Mouse (Mus musculus) heart, embryonic 13.5 days (tissue): ENCODE data around the gene Rhobtb1. TPM values are rescaled to one million over a fixed set of nuclear protein-coding genes. Genes with fewer than 3 reads are reported as not detected.

Experiments used
- ATAC-seq: fragments of 200-750 bp; cut with Nextera tagmentation; 2 replicates; pipeline ENCODE4 v1.8.0; 2017; ENCODE audit warnings: moderate TSS enrichment; ENCODE audit not compliant: insufficient number of reproducible peaks, low FRiP score, low TSS enrichment; ENCODE audit errors: extremely low read depth
- H3K27ac ChIP-seq: fragments of 300-500 bp; sonication (generic); replicated peaks from 2 replicates; pipeline ENCODE4 v1.5.1; 2015; ENCODE audit warnings: moderate library complexity, mild to moderate bottlenecking, inconsistent platforms
- H3K27me3 ChIP-seq: fragments of 300-500 bp; sonication (generic); replicated peaks from 2 replicates; pipeline ENCODE4 v1.6.1; 2015; ENCODE audit warnings: mild to moderate bottlenecking, inconsistent platforms
- H3K36me3 ChIP-seq: fragments of 300-500 bp; sonication (generic); 2 replicates; pipeline ENCODE4 v1.6.1; 2015; ENCODE audit warnings: mild to moderate bottlenecking, inconsistent platforms
- H3K4me1 ChIP-seq: fragments of 300-500 bp; sonication (generic); 2 replicates; pipeline ENCODE4 v1.6.1; 2015; ENCODE audit warnings: inconsistent platforms
- H3K4me2 ChIP-seq: fragments of 300-500 bp; sonication (generic); 2 replicates; pipeline ENCODE4 v1.6.1; 2015; ENCODE audit warnings: inconsistent platforms, mild to moderate bottlenecking, moderate library complexity
- H3K4me3 ChIP-seq: fragments of 300-500 bp; sonication (generic); 2 replicates; pipeline ENCODE4 v1.5.1; 2015; ENCODE audit warnings: moderate library complexity, mild to moderate bottlenecking, inconsistent platforms
- H3K9ac ChIP-seq: fragments of 300-500 bp; sonication (generic); 2 replicates; pipeline ENCODE4 v1.6.1; 2015; ENCODE audit warnings: inconsistent platforms, mild to moderate bottlenecking, moderate library complexity
- H3K9me3 ChIP-seq: fragments of 300-500 bp; sonication (generic); 2 replicates; pipeline ENCODE4 v1.6.1; 2016; ENCODE audit warnings: inconsistent platforms
- WGBS: fragments of 180-500 bp; shearing (Covaris S2); methylation state at CpG from one replicate; pipeline ENCODE4 v1.1.7; 2015; ENCODE audit warnings: mixed read lengths; 5-methylcytosine and 5-hydroxymethylcytosine counted together
- polyA plus RNA-seq: library from polyadenylated mRNA; unstranded; fragments of >200 nt; fragmentation: Nextera tagmentation; extraction: Ambion mirVana; gene quantifications from 2 replicates; pipeline ENCODE4 v1.2.1, GENCODE M21; 2015

Gene Rhobtb1
- polyA plus RNA-seq, 1 experiment from 2014 or later = 29.2 TPM

DNA sequence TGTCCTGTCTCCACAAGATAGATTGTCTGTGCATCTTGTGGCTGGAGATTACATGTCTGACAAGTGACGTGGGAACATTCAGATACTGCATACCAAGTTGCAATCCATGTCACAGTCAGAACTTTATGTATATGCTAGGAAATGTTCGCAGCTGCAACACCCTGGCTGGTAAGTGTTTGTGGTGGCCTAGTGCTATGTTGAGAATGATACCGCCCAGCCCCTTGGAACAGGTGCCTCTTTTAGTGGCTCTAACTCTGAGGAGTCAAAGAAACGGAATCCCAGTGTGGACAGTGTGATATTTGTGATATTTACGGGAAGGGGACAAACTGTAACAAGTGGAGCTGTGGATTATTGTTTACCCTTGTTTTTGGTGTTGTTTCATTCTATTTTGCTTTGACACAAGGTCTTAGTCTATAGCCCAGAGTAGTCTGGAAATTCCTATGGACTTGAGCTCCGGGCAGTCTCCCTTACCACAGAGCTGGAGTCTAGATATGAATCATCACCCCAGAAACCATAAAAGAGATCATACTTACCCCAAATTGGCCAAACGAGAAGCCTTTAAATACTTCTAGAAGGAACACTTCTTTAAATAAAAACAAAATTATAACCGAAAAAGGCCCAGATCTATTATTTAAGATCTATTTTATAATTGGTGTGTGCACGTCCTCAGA is 36.7 kb downstream of the Rhobtb1 start:
- Histone ChIP-seq H3K4me1 (peaks cover 8% of the 10 kb centered on the region), H3K36me3 (no peaks in the 10 kb centered on the region), H3K4me2 (no peak overlapping the region), H3K9me3 (no peaks in the 10 kb centered on the region), H3K4me3 (no peak overlapping the region), H3K9ac (no peak overlapping the region), H3K27ac (no peak overlapping the region), H3K27me3 (no peaks in the 10 kb centered on the region)
- 70% methylated on average over 9 of the region's 9 CpGs for WGBS
- no peak for ATAC-seq

DNA sequence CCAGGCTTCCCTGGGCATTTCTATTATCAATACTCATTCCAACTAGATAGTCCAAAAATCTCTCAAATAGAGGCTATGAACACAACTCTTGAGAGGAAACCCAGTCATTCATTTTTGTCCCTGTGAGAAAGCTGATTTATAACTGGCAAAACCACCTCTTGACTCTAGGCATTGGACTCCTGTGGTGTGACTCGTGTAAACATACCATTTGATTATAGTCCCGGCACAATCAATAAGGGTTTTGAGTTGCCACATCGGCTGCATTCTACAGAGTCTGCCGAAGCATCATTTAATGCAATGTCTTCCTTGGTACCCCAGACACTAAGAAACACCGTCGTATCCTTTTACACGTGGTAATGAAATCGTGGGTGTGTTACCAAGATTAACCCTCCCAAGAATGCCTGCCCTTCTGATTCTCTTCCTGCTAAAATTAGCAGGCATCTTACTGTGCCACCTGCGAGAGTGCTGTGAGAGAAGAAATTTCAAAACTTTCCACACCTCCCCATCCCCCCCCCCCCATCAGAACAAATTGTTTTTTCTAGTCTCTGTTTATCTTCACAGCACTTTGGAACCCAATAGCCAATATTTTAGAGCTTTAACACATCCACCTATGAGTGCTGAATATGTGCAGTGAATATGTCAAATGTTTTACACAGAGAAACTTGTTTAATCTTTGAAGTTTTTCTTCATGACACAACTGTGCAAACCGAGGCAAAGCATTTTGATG is 39.4 kb downstream of the Rhobtb1 start:
- Histone ChIP-seq H3K4me3 (no peak overlapping the region), H3K9me3 (no peaks in the 10 kb centered on the region), H3K4me1 (peaks cover 8% of the 10 kb centered on the region), H3K4me2 (no peak overlapping the region), H3K27ac (no peak overlapping the region), H3K36me3 (no peaks in the 10 kb centered on the region), H3K27me3 (no peaks in the 10 kb centered on the region), H3K9ac (no peak overlapping the region)
- WGBS = 57% methylated on average over 10 of the region's 10 CpGs
- no peak for ATAC-seq

DNA sequence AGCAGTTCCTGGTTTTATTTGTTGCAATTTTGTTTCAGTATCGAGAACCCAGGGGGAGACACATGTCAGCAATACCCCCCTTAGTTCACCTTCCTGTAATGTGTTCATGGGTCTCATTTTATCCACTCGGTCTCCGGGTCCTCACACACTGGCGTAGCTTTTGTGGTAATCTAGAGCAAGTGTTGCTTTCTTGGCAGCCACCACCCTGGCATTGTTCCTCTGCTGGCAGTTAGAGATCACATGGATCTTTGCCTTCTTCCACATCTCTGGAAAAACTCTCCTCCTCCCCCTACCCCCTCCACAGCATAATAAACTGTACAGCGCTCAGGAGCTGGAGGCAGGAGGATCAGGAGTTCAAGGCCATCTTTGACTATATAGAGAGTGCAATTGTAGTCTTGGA is 41.0 kb downstream of the Rhobtb1 start:
- Histone ChIP-seq H3K4me3 (no peak overlapping the region), H3K27me3 (no peaks in the 10 kb centered on the region), H3K27ac (no peak overlapping the region), H3K4me1 (peaks cover 5% of the 10 kb centered on the region; the same call in 1 of the 2 replicates), H3K9me3 (no peaks in the 10 kb centered on the region), H3K9ac (no peak overlapping the region), H3K36me3 (no peaks in the 10 kb centered on the region), H3K4me2 (no peak overlapping the region)
- 82% methylated on average over 5 of the region's 5 CpGs for WGBS
- ATAC-seq = no peak

DNA sequence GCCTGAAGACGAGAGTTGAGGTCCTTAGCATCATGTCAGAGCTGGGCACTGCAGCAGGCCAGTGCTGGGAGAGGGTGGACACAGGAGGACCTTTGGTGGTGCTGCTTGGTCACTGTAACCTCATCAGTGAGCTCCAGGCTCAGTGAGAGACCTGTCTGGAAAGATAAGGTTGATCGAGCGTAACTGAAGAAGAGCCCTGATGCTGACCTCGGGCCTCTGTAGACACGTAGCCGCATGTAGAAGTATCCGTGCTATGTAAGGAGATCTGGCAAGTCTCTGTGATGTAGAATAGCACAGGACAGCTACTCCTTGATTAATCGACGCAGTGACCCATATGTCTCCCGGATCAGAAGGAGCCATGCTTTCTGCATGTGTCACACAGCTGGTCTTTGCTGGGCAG is 42.5 kb downstream of the Rhobtb1 start:
- no peaks in the 10 kb centered on the region for H3K36me3 ChIP-seq
- H3K4me3 ChIP-seq = no peak overlapping the region
- no peak overlapping the region for H3K4me2 ChIP-seq
- no peaks in the 10 kb centered on the region for H3K27me3 ChIP-seq
- ATAC-seq = no peak
- peaks cover 5% of the 10 kb centered on the region; the same call in 1 of the 2 replicates for H3K4me1 ChIP-seq
- no peak overlapping the region for H3K9ac ChIP-seq
- H3K9me3 ChIP-seq = no peaks in the 10 kb centered on the region
- H3K27ac ChIP-seq = no peak overlapping the region
- 85% methylated on average over 10 of the region's 10 CpGs for WGBS

DNA sequence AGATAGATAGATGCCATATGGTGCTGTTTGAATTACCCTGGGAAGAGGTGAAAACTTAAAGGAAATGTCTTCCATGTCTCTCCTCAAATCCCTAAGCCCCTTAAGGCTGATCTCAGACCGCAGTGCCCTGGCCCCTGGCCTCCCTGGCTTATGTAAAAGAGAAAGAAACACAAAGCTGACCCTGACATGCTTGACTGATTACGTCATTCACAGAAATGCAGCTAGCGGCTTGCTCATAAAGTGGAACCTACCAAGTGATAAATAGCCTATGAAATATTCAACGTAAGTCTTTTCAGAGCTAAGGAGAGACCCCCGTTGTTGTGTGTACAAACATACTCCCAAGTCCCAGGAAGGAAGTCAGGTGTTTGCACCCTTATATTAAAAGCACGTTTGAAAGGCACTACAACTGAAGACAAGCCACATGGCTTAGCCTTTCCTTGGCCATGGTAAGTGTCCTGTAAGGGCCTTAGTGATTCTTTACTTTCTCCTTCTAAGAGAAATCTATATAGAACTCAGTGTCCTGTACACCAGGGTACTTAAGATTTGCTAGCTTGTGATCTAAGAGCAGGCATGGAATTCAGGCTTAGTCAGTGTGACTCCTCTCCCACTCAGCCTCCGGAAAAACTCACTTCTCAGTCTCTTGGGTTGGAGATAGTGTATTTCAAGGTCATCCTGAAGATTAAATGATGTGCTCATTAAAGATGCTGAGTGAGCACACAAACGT is 53.6 kb downstream of the Rhobtb1 start:
- Histone ChIP-seq H3K4me3 (no peak overlapping the region), H3K27me3 (no peaks in the 10 kb centered on the region), H3K4me1 (peaks cover 8% of the 10 kb centered on the region), H3K27ac (peak overlapping the region; percentile 56), H3K9me3 (peaks cover 4% of the 10 kb centered on the region; the same call in 1 of the 2 replicates), H3K4me2 (0 out of 2 replicates have a peak overlapping the region, but pooled peaks have one; percentile 20), H3K36me3 (peaks cover 10% of the 10 kb centered on the region), H3K9ac (no peak overlapping the region)
- WGBS = 34% methylated on average over 8 of the region's 8 CpGs
- ATAC-seq = no peak

DNA sequence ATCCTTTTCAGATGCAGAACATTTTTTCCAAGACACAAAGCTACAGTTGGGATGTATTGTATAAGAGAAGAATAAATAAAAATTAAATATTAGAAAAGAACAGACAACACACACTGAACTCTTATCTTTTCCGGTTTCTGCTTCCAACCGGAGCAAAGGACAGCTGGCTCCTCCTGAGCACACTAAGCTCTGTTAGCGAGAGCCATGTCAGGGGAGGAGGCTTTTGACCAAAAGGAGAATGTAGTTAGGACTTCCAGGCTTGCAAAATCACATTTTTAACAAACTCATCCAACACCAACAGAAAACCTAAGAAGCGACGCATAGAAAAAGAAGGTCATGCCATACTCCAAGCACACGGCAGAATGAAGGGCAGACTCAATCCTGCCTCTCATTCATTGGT is 54.8 kb downstream of the Rhobtb1 start:
- peaks cover 8% of the 10 kb centered on the region for H3K4me1 ChIP-seq
- H3K27me3 ChIP-seq = no peaks in the 10 kb centered on the region
- H3K9ac ChIP-seq = no peak overlapping the region
- H3K4me3 ChIP-seq = no peak overlapping the region
- H3K4me2 ChIP-seq = no peak overlapping the region
- no peak overlapping the region for H3K27ac ChIP-seq
- 76% methylated on average over 6 of the region's 6 CpGs for WGBS
- peaks cover 4% of the 10 kb centered on the region; the same call in 1 of the 2 replicates for H3K9me3 ChIP-seq
- peaks cover 17% of the 10 kb centered on the region for H3K36me3 ChIP-seq
- no peak for ATAC-seq

DNA sequence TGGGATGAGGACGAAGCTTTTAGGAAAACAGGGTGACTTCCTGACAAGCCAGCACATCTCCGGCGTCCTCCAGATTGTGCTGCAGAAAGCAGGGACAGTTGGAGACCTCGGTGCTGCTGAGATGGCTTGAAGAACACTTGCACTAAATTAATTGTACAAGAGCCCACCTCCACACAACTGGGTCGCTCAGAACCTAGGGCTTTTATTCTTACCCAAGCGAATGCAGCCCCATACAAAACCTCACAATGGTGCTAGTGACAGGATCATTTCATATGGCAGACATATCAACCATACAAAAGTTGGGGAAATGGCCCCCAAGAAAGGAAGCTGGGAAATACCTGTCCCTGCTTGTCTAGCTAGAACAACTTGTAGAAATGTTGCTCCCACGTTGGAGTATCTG is 56.2 kb downstream of the Rhobtb1 start:
- 76% methylated on average over 7 of the region's 7 CpGs for WGBS
- H3K4me2 ChIP-seq = no peak overlapping the region
- no peak overlapping the region for H3K9ac ChIP-seq
- peaks cover 4% of the 10 kb centered on the region; the same call in 1 of the 2 replicates for H3K9me3 ChIP-seq
- ATAC-seq = no peak
- H3K36me3 ChIP-seq = peaks cover 17% of the 10 kb centered on the region
- no peak overlapping the region for H3K4me3 ChIP-seq
- peaks cover 18% of the 10 kb centered on the region for H3K4me1 ChIP-seq
- no peaks in the 10 kb centered on the region for H3K27me3 ChIP-seq
- no peak overlapping the region for H3K27ac ChIP-seq

DNA sequence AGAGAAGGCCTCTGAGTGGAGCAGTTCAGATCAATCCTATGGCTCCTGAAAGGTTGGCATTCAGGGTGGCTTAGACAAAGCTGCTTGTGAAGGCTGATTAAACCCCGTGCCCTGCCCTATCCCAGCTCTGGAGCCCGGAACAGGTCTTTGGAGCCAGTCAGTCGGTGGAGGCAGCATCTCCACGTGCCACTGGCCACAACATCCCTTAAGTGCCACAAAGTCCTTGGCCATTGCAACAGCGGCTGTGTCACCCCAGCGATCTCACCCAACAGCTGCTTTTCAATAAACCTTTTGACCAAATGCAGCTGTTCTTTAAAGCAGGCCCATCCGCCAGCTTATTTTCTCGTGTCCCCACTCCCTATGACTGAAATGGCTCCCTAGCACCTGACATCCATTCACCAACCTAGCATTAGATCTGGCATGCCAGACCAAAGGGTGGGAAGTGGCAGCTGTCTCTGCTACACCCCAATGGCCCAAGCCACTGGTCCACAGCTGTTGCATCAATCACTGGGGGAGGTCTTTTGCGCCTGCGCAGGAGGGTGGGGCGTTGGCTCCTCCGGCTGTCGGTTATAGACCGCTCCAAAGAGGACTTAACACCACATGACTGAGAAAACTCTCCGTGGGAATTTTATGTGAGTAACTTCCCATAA is 56.9 kb downstream of the Rhobtb1 start:
- Histone ChIP-seq H3K36me3 (peaks cover 17% of the 10 kb centered on the region), H3K27me3 (no peaks in the 10 kb centered on the region), H3K4me1 (peaks cover 18% of the 10 kb centered on the region), H3K27ac (no peak overlapping the region), H3K9ac (no peak overlapping the region), H3K9me3 (peaks cover 4% of the 10 kb centered on the region; the same call in 1 of the 2 replicates), H3K4me3 (no peak overlapping the region), H3K4me2 (no peak overlapping the region)
- 79% methylated on average over 15 of the region's 15 CpGs for WGBS
- no peak for ATAC-seq

DNA sequence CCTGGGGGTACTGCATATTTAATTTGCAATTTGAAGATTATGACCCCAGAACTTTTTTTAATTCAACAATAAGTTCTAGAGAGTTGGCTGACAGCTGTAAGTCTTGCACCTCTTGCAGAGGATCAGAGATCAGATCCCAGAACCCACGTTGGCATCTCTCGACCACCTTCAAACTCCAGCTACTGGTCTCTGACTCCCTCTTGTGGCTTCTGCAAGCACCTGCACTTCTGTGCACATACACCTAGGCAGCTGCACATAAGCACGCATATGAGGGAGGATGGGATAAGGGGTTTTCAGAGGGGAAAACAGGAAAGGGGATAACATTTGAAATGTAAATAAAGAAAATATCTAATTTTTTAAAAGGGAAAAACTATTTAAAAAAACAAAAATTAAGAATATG is 57.5 kb downstream of the Rhobtb1 start:
- Histone ChIP-seq H3K4me2 (no peak overlapping the region), H3K9ac (no peak overlapping the region), H3K4me3 (no peak overlapping the region), H3K27ac (no peak overlapping the region), H3K27me3 (no peaks in the 10 kb centered on the region), H3K4me1 (peaks cover 19% of the 10 kb centered on the region), H3K36me3 (peaks cover 17% of the 10 kb centered on the region), H3K9me3 (peaks cover 4% of the 10 kb centered on the region; the same call in 1 of the 2 replicates)
- WGBS = 89% methylated on average over 3 of the region's 3 CpGs
- ATAC-seq = no peak

DNA sequence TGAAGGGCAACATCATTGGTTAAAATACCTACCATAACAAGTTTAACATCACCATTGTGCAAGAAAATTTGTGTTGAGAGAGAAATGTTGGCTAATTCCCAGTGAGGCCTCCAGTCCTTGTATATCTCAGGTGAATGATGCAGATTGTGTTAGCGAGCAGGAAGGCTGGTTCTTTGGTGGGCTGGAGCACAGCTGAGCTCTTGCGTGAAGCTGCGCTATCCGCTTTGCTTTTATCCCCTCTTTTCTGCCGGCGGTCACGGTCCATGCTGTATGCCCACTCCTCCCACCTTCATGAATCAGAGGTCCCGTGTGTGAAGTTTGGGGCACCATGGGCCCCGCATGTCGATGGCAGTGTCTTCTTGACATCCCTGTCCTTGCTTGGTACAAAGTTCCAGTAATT is 58.8 kb downstream of the Rhobtb1 start:
- Histone ChIP-seq H3K4me2 (no peak overlapping the region), H3K9me3 (peaks cover 4% of the 10 kb centered on the region; the same call in 1 of the 2 replicates), H3K9ac (no peak overlapping the region), H3K4me3 (no peak overlapping the region), H3K4me1 (peaks cover 23% of the 10 kb centered on the region), H3K27me3 (no peaks in the 10 kb centered on the region), H3K27ac (no peak overlapping the region), H3K36me3 (peaks cover 17% of the 10 kb centered on the region)
- WGBS = 90% methylated on average over 10 of the region's 10 CpGs
- no peak for ATAC-seq

DNA sequence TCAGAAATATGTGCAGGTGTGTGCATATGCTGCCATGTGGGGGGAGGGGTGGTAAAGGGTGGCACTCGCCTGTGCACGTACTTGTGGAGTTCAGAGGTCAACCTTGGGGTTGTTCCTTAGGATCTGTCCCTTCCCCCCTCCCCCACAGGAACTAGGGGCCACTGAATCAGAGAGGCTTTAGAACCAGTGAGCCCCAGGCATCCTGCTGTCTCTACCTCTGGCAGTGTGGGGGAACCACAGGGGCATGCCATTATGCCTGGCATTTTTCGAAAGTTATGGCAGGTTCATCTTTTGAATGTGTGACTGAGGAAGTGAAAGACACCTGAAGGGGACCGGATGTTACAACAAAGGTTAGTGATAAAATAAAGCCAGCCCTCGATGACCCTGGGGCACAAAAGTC is 59.4 kb downstream of the Rhobtb1 start:
- WGBS = 80% methylated on average over 5 of the region's 5 CpGs
- ATAC-seq = no peak

More for the DNA sequence above, 59.4 kb downstream of the Rhobtb1 start:
- Histone ChIP-seq H3K27ac (no peak overlapping the region), H3K4me2 (no peak overlapping the region), H3K9me3 (peaks cover 4% of the 10 kb centered on the region; the same call in 1 of the 2 replicates), H3K36me3 (peaks cover 20% of the 10 kb centered on the region), H3K9ac (no peak overlapping the region), H3K4me1 (peaks cover 21% of the 10 kb centered on the region), H3K4me3 (no peak overlapping the region), H3K27me3 (no peaks in the 10 kb centered on the region)
